27 mouse cellular contexts compared by ENCODE assay signal in genomic region chr19:31124628-31125027, GRCm38 (mm10).
"Had no signal": no experiment of that assay in that cellular context is flagged by ENCODE, and none has a peak within 500 bp of the region (broad histone marks: within the 10 kb centered on the region; RNA-seq: fewer than 3 reads in every experiment).

No protein-coding gene starts in this region.

- H3K4me1 ChIP-seq: heart, embryonic 10.5 days; heart, embryonic 12.5 days; hindbrain, embryonic 10.5 days; hindbrain, embryonic 13.5 days; hindbrain, embryonic 15.5 days; intestine, embryonic 15.5 days; limb, embryonic 10.5 days; limb, embryonic 12.5 days; liver, embryonic 13.5 days; liver, embryonic 15.5 days had no signal

- H3K27ac ChIP-seq: gastrocnemius, adult 2 months; heart, embryonic 10.5 days; hindbrain, embryonic 10.5 days; hindbrain, embryonic 13.5 days; hindbrain, embryonic 15.5 days; intestine, embryonic 15.5 days; left cerebral cortex, adult 2 months; limb, embryonic 10.5 days; limb, embryonic 12.5 days; liver, embryonic 13.5 days; liver, embryonic 15.5 days had no signal

- ATAC-seq: inflammation-experienced regulatory T-cells, adult 6 months; intestine, embryonic 15.5 days; intestine, postnatal 0 days; liver, postnatal 0 days had no signal

- H3K4me2 ChIP-seq: heart, embryonic 12.5 days; hindbrain, embryonic 13.5 days; hindbrain, embryonic 15.5 days; intestine, embryonic 15.5 days; limb, embryonic 12.5 days; liver, embryonic 11.5 days; liver, embryonic 13.5 days; liver, embryonic 15.5 days had no signal

- H3K9me3 ChIP-seq: heart, embryonic 10.5 days; heart, embryonic 12.5 days; hindbrain, embryonic 10.5 days; hindbrain, embryonic 13.5 days; hindbrain, embryonic 15.5 days; intestine, embryonic 15.5 days; limb, embryonic 10.5 days; limb, embryonic 12.5 days; liver, embryonic 13.5 days; liver, embryonic 15.5 days had no signal

- H3K36me3 ChIP-seq: heart, embryonic 10.5 days; heart, embryonic 12.5 days; hindbrain, embryonic 10.5 days; hindbrain, embryonic 13.5 days; hindbrain, embryonic 15.5 days; intestine, embryonic 15.5 days; limb, embryonic 10.5 days; limb, embryonic 12.5 days; liver, embryonic 13.5 days; liver, embryonic 15.5 days had no signal

- H3K9ac ChIP-seq: heart, embryonic 12.5 days; hindbrain, embryonic 13.5 days; hindbrain, embryonic 15.5 days; intestine, embryonic 15.5 days; limb, embryonic 12.5 days; liver, embryonic 13.5 days; liver, embryonic 15.5 days; liver, postnatal 0 days had no signal

- H3K27me3 ChIP-seq: heart, embryonic 12.5 days; hindbrain, embryonic 13.5 days; hindbrain, embryonic 15.5 days; intestine, embryonic 15.5 days; limb, embryonic 12.5 days; liver, embryonic 13.5 days; liver, embryonic 15.5 days had no signal

- DNase-seq: gastrocnemius, adult 2 months; gastrocnemius, postnatal 10 days; gastrocnemius, postnatal 25 days; heart, adult 18-20 months; heart, postnatal 10 days; heart, postnatal 4 days; kidney, adult 18-20 months; kidney, adult 8-10 months; kidney, postnatal 10 days; kidney, postnatal 25 days; kidney, postnatal 4 days; liver; liver, embryonic 13.5 days; liver, postnatal 0 days had no signal

- H3K4me3 ChIP-seq: gastrocnemius, adult 2 months; heart, embryonic 10.5 days; heart, embryonic 12.5 days; hindbrain, embryonic 10.5 days; hindbrain, embryonic 13.5 days; hindbrain, embryonic 15.5 days; intestine, embryonic 15.5 days; left cerebral cortex, adult 2 months; limb, embryonic 10.5 days; limb, embryonic 12.5 days; liver, embryonic 13.5 days; liver, embryonic 15.5 days had no signal
